Mouse (Mus musculus) small intestine, adult 2 months (tissue): Measurements from ENCODE around the gene Alox15.

Source experiments
- CTCF ChIP-seq: fragments of 200-500 bp; IDR thresholded peaks from 2 replicates; pipeline ENCODE4 v1.5.1; 2012; ENCODE audit warnings: low read depth, mild to moderate bottlenecking, control low read depth, inconsistent platforms, low read length, moderate library complexity, mixed read lengths; ENCODE audit not compliant: insufficient replicate concordance, insufficient read length; ENCODE audit errors: extremely low read depth
- POLR2A ChIP-seq: fragments of 200-500 bp; IDR thresholded peaks from 2 replicates; pipeline ENCODE4 v1.6.1; 2012; ENCODE audit warnings: low read depth, mild to moderate bottlenecking, control low read depth, inconsistent platforms, low read length, moderate library complexity

GRCm38 (mm10) chr11:70376054-70376453 lies 24.2 kb upstream of the Alox15 start:
- TF ChIP-seq CTCF (no peak), POLR2A (no peak)
